Mouse (Mus musculus) limb, embryonic 10.5 days (tissue): ENCODE results near the gene Cyp2c23. TPM values are rescaled to one million over a fixed set of nuclear protein-coding genes. Genes with fewer than 3 reads are reported as not detected.

Source experiments
- DNase-seq: peaks from one replicate; pipeline ENCODE4 v3.0.0-alpha.2; 2017; ENCODE audit warnings: low spot score
- H3K27ac ChIP-seq: fragments of 300-500 bp; sonication (generic); 2 replicates; pipeline ENCODE4 v1.5.1; 2016; ENCODE audit warnings: mild to moderate bottlenecking
- H3K27me3 ChIP-seq: fragments of 300-500 bp; sonication (generic); 2 replicates; pipeline ENCODE4 v1.6.1; 2016; ENCODE audit warnings: low read depth, mild to moderate bottlenecking; ENCODE audit not compliant: poor library complexity, severe bottlenecking
- H3K36me3 ChIP-seq: fragments of 300-500 bp; sonication (generic); 2 replicates; pipeline ENCODE4 v1.6.1; 2016; ENCODE audit warnings: mild to moderate bottlenecking, moderate library complexity
- H3K4me1 ChIP-seq: fragments of 300-500 bp; sonication (generic); 2 replicates; pipeline ENCODE4 v1.6.1; 2016
- H3K4me3 ChIP-seq: fragments of 300-500 bp; sonication (generic); 2 replicates; pipeline ENCODE4 v1.5.1; 2016; ENCODE audit warnings: mild to moderate bottlenecking, moderate library complexity
- H3K9me3 ChIP-seq: fragments of 300-500 bp; sonication (generic); replicated peaks from 2 replicates; pipeline ENCODE4 v1.6.1; 2016; ENCODE audit warnings: mild to moderate bottlenecking
- WGBS: fragments of 180-500 bp; shearing (Covaris S2); methylation state at CpG from one replicate; pipeline ENCODE4 v1.1.7; 2016; 5-methylcytosine and 5-hydroxymethylcytosine counted together
- polyA plus RNA-seq: library from polyadenylated mRNA; unstranded; fragments of >200 nt; fragmentation: Nextera tagmentation; extraction: Ambion mirVana; gene quantifications from 2 replicates; pipeline ENCODE4 v1.2.1, GENCODE M21; 2016

Cyp2c23 gene
- not detected in 2 replicates for polyA plus RNA-seq

GRCm38 (mm10) chr19:44028972-44029371 is at the start of gene Cyp2c23:
TSS of gene Cyp2c23 (minus strand) at chr19:44029208.
- peaks cover 3% of the 10 kb centered on the region; the same call in 1 of the 2 replicates for H3K4me1 ChIP-seq
- no peaks in the 10 kb centered on the region for H3K9me3 ChIP-seq
- no peaks in the 10 kb centered on the region for H3K36me3 ChIP-seq
- H3K4me3 ChIP-seq: no peak within 1 kb of the TSS
- 76% methylated on average over 8 of the region's 8 CpGs for WGBS
- no peak for DNase-seq
- H3K27ac ChIP-seq: no peak within 1 kb of the TSS
- no peaks in the 10 kb centered on the region for H3K27me3 ChIP-seq

GRCm38 (mm10) chr19:44077024-44077423 is 48.0 kb upstream of the Cyp2c23 start:
- WGBS: 92% methylated on average over 4 of the region's 4 CpGs
- Histone ChIP-seq H3K27ac (no peak overlapping the region), H3K36me3 (peaks cover 74% of the 10 kb centered on the region), H3K4me3 (no peak overlapping the region), H3K27me3 (no peaks in the 10 kb centered on the region), H3K9me3 (no peaks in the 10 kb centered on the region), H3K4me1 (peaks cover 3% of the 10 kb centered on the region; the same call in 1 of the 2 replicates)
- DNase-seq: no peak

GRCm38 (mm10) chr19:44076457-44076856 is 47.4 kb upstream of the Cyp2c23 start:
- H3K27ac ChIP-seq: 0 out of 2 replicates have a peak overlapping the region, but pooled peaks have one; percentile 44
- no peaks in the 10 kb centered on the region for H3K27me3 ChIP-seq
- WGBS: 71% methylated on average over 9 of the region's 9 CpGs
- DNase-seq: no peak
- H3K4me3 ChIP-seq: no peak overlapping the region
- peaks cover 5% of the 10 kb centered on the region; the same call in 1 of the 2 replicates for H3K4me1 ChIP-seq
- H3K36me3 ChIP-seq: peaks cover 71% of the 10 kb centered on the region
- no peaks in the 10 kb centered on the region for H3K9me3 ChIP-seq

- Histone ChIP-seq H3K4me1 (peaks cover 11% of the 10 kb centered on the region; the same call in 1 of the 2 replicates), H3K9me3 (no peaks in the 10 kb centered on the region), H3K36me3 (peaks cover 65% of the 10 kb centered on the region), H3K27ac (no peak overlapping the region), H3K27me3 (no peaks in the 10 kb centered on the region), H3K4me3 (no peak overlapping the region)
- WGBS: 88% methylated on average over 11 of the region's 11 CpGs
- no peak for DNase-seq
These were observed 46.0 kb upstream of the Cyp2c23 start for GRCm38 (mm10) chr19:44074986-44075385.

GRCm38 (mm10) chr19:44071166-44071565 is 42.2 kb upstream of the Cyp2c23 start:
- peaks cover 32% of the 10 kb centered on the region for H3K4me1 ChIP-seq
- H3K9me3 ChIP-seq: no peaks in the 10 kb centered on the region
- H3K27ac ChIP-seq: no peak overlapping the region
- no peak for DNase-seq
- H3K27me3 ChIP-seq: 0 out of 2 replicates have a peak, but pooled peaks cover 6% of the 10 kb centered on the region
- H3K36me3 ChIP-seq: peaks cover 29% of the 10 kb centered on the region
- no peak overlapping the region for H3K4me3 ChIP-seq
- WGBS: 55% methylated on average over 5 of the region's 5 CpGs

- 0 out of 2 replicates have a peak, but pooled peaks cover 6% of the 10 kb centered on the region for H3K27me3 ChIP-seq
- DNase-seq: no peak
- H3K4me1 ChIP-seq: peaks cover 29% of the 10 kb centered on the region
- H3K4me3 ChIP-seq: peak overlapping the region; percentile 79
- WGBS: 10% methylated on average over 4 of the region's 4 CpGs
- no peaks in the 10 kb centered on the region for H3K9me3 ChIP-seq
- peaks cover 19% of the 10 kb centered on the region for H3K36me3 ChIP-seq
- H3K27ac ChIP-seq: peak overlapping the region; percentile 82
These were observed 40.9 kb upstream of the Cyp2c23 start for GRCm38 (mm10) chr19:44069914-44070232.

GRCm38 (mm10) chr19:44069121-44069913 is 40.3 kb upstream of the Cyp2c23 start, which contains the start of gene Erlin1:
TSS of gene Erlin1 (minus strand) at chr19:44069785.
- Histone ChIP-seq H3K27ac (peak within 1 kb of the TSS; percentile 82), H3K9me3 (no peaks in the 10 kb centered on the region), H3K4me3 (peak within 1 kb of the TSS; percentile 79), H3K4me1 (peaks cover 29% of the 10 kb centered on the region), H3K36me3 (peaks cover 20% of the 10 kb centered on the region; the same call in 1 of the 2 replicates), H3K27me3 (0 out of 2 replicates have a peak, but pooled peaks cover 6% of the 10 kb centered on the region)
- peak; percentile 91 for DNase-seq
- under 1% methylated on average over 75 of the region's 75 CpGs for whole genome bisulfite sequencing

- Histone ChIP-seq H3K36me3 (peaks cover 27% of the 10 kb centered on the region), H3K27ac (no peak overlapping the region), H3K4me1 (peaks cover 29% of the 10 kb centered on the region), H3K9me3 (no peaks in the 10 kb centered on the region), H3K4me3 (peak overlapping the region; percentile 79; the same call in 1 of the 2 replicates), H3K27me3 (0 out of 2 replicates have a peak, but pooled peaks cover 6% of the 10 kb centered on the region)
- 86% methylated on average over 4 of the region's 4 CpGs for WGBS
- no peak for DNase-seq
These were observed 39.2 kb upstream of the Cyp2c23 start for GRCm38 (mm10) chr19:44068232-44068631.

GRCm38 (mm10) chr19:44067323-44068049 is 38.5 kb upstream of the Cyp2c23 start:
- Histone ChIP-seq H3K27ac (no peak overlapping the region), H3K9me3 (no peaks in the 10 kb centered on the region), H3K36me3 (peaks cover 26% of the 10 kb centered on the region), H3K4me1 (peaks cover 29% of the 10 kb centered on the region), H3K27me3 (0 out of 2 replicates have a peak, but pooled peaks cover 6% of the 10 kb centered on the region), H3K4me3 (no peak overlapping the region)
- DNase-seq: no peak
- 86% methylated on average over 9 of the region's 9 CpGs for WGBS

GRCm38 (mm10) chr19:44064734-44065133 is 35.7 kb upstream of the Cyp2c23 start:
- no peak overlapping the region for H3K27ac ChIP-seq
- 95% methylated on average over 2 of the region's 2 CpGs for WGBS
- no peak overlapping the region for H3K4me3 ChIP-seq
- DNase-seq: no peak
- peaks cover 40% of the 10 kb centered on the region for H3K36me3 ChIP-seq
- H3K4me1 ChIP-seq: peaks cover 19% of the 10 kb centered on the region
- 0 out of 2 replicates have a peak, but pooled peaks cover 6% of the 10 kb centered on the region for H3K27me3 ChIP-seq
- no peaks in the 10 kb centered on the region for H3K9me3 ChIP-seq

GRCm38 (mm10) chr19:44063773-44064172 is 34.8 kb upstream of the Cyp2c23 start:
- peaks cover 10% of the 10 kb centered on the region; the same call in 1 of the 2 replicates for H3K4me1 ChIP-seq
- DNase-seq: no peak
- WGBS: 89% methylated on average over 7 of the region's 7 CpGs
- no peak overlapping the region for H3K27ac ChIP-seq
- no peaks in the 10 kb centered on the region for H3K9me3 ChIP-seq
- H3K36me3 ChIP-seq: peaks cover 48% of the 10 kb centered on the region
- H3K27me3 ChIP-seq: 0 out of 2 replicates have a peak, but pooled peaks cover 6% of the 10 kb centered on the region
- H3K4me3 ChIP-seq: no peak overlapping the region

GRCm38 (mm10) chr19:44060226-44060625 is 31.2 kb upstream of the Cyp2c23 start:
- 90% methylated on average over 3 of the region's 3 CpGs for WGBS
- H3K36me3 ChIP-seq: peaks cover 70% of the 10 kb centered on the region
- H3K27ac ChIP-seq: no peak overlapping the region

More at GRCm38 (mm10) chr19:44060226-44060625, 31.2 kb upstream of the Cyp2c23 start:
- no peak overlapping the region for H3K4me3 ChIP-seq
- H3K4me1 ChIP-seq: no peaks in the 10 kb centered on the region
- H3K9me3 ChIP-seq: no peaks in the 10 kb centered on the region
- H3K27me3 ChIP-seq: no peaks in the 10 kb centered on the region
- no peak for DNase-seq
